Mouse (Mus musculus) ES-E14 (cell line): ENCODE results near the gene Trp53bp2. TPM values are rescaled to one million over a fixed set of nuclear protein-coding genes. Genes with fewer than 3 reads are reported as not detected.

Experiments used
- DNase-seq: peaks from one replicate; pipeline ENCODE4 v3.0.0-alpha.2; 2013; ENCODE audit warnings: low read depth, low spot score
- H3K27ac ChIP-seq: 2 replicates; pipeline ENCODE4 v1.5.1; 2012; ENCODE audit warnings: low read depth, mild to moderate bottlenecking, low read length, moderate library complexity, mixed read lengths; ENCODE audit not compliant: poor library complexity, insufficient read depth, severe bottlenecking
- H3K36me3 ChIP-seq: 2 replicates; pipeline ENCODE4 v1.6.1; 2012; ENCODE audit warnings: mild to moderate bottlenecking, low read length, moderate library complexity, mixed read lengths; ENCODE audit not compliant: control insufficient read depth, poor library complexity, insufficient read depth, severe bottlenecking
- H3K4me1 ChIP-seq, 2 experiments: fragments of 150-350 bp in 1 of 2; sonication (generic) in 1 of 2; 2 replicates each; pipeline ENCODE4 v1.6.1; 2012; ENCODE audit warnings: low read length in 2 of 2, mild to moderate bottlenecking in 1 of 2, mixed read lengths in 1 of 2; ENCODE audit not compliant: control insufficient read depth in 2 of 2, insufficient read depth in 2 of 2, poor library complexity in 1 of 2
- H3K4me3 ChIP-seq, 2 experiments: fragments of 150-350 bp in 1 of 2; sonication (generic) in 1 of 2; 2 replicates each; pipeline ENCODE4 v1.5.1; 2012; ENCODE audit warnings: low read length in 2 of 2, low read depth in 1 of 2, mild to moderate bottlenecking in 1 of 2, mixed read lengths in 1 of 2; ENCODE audit not compliant: insufficient read depth in 1 of 2, poor library complexity in 1 of 2, severe bottlenecking in 1 of 2
- H3K9ac ChIP-seq: 2 replicates; pipeline ENCODE4 v1.6.1; 2012; ENCODE audit warnings: low read depth, mild to moderate bottlenecking, low read length, mixed read lengths; ENCODE audit not compliant: poor library complexity, insufficient read depth, severe bottlenecking
- H3K9me3 ChIP-seq: fragments of 150-350 bp; sonication (generic); 2 replicates; pipeline ENCODE4 v1.6.1; 2012; ENCODE audit warnings: low read depth, mild to moderate bottlenecking, low read length; ENCODE audit not compliant: control insufficient read depth, insufficient read depth
- CHD2 ChIP-seq: IDR thresholded peaks from 2 replicates; pipeline ENCODE4 v1.6.1; 2014; ENCODE audit warnings: mild to moderate bottlenecking, low read depth, low read length, inconsistent platforms
- HCFC1 ChIP-seq: IDR thresholded peaks from 2 replicates; pipeline ENCODE4 v1.6.1; 2012; ENCODE audit warnings: low read length, inconsistent platforms, borderline replicate concordance; ENCODE audit not compliant: insufficient read depth
- MAFK ChIP-seq: IDR thresholded peaks from 2 replicates; pipeline ENCODE4 v1.6.1; 2014; ENCODE audit warnings: mild to moderate bottlenecking, low read depth, low read length, inconsistent platforms; ENCODE audit not compliant: insufficient read depth
- ZC3H11A ChIP-seq: IDR thresholded peaks from 2 replicates; pipeline ENCODE4 v1.6.1; 2012; ENCODE audit warnings: low read depth, mild to moderate bottlenecking, inconsistent platforms, low read length, borderline replicate concordance
- ZNF384 ChIP-seq: IDR thresholded peaks from 2 replicates; pipeline ENCODE4 v1.6.1; 2012; ENCODE audit warnings: low read depth, low read length, inconsistent platforms
- in situ Hi-C, 2 experiments: fragments of 600-800 bp; cut with MboI; formaldehyde crosslinking; loops; one replicate each; pipeline ENCODE4 v1.15.1; 2025; ENCODE audit warnings: low sequenced_read_pairs in 2 of 2, inconsistent platforms in 1 of 2; ENCODE audit not compliant: unreplicated experiment in 2 of 2
- total RNA-seq: library from RNA; depleted of rRNA; stranded (reverse); fragments of 300-350 nt; gene quantifications from 2 replicates; pipeline ENCODE4 v1.2.3, GENCODE M21; 2012

Gene Trp53bp2
- total RNA-seq, 1 experiment = 9.5 TPM

GRCm38 (mm10) chr1:182481646-182482295, 72.8 kb downstream of the Trp53bp2 start:
- Histone ChIP-seq H3K9me3 (no peaks in the 10 kb centered on the region), H3K36me3 (no peaks in the 10 kb centered on the region), H3K4me3 (no peak overlapping the region), H3K4me1 (no peaks in the 10 kb centered on the region), H3K9ac (no peak overlapping the region), H3K27ac (no peak overlapping the region)
- in situ Hi-C loops = no loop called here
- no peak for DNase-seq
- TF ChIP-seq MAFK = no peak
- no peak for TF ChIP-seq ZNF384
- no peak for TF ChIP-seq ZC3H11A
- no peak for TF ChIP-seq CHD2
- TF ChIP-seq HCFC1 = no peak

GRCm38 (mm10) chr1:182482991-182483909, 74.3 kb downstream of the Trp53bp2 start:
- Histone ChIP-seq H3K27ac (no peak overlapping the region), H3K36me3 (no peaks in the 10 kb centered on the region), H3K9ac (no peak overlapping the region), H3K4me1 (peaks cover 0 to 8% of the 10 kb centered on the region in 2 experiments; a peak in 1 of 4 replicates), H3K4me3 (peak overlapping the region in 1 of 2 experiments; percentile 18; a peak in 1 of 4 replicates), H3K9me3 (no peaks in the 10 kb centered on the region)
- in situ Hi-C loops = no loop called here
- TF ChIP-seq ZNF384 = peak; percentile 57; the same call in 1 of the 2 replicates
- no peak for TF ChIP-seq HCFC1
- no peak for DNase-seq

- in situ Hi-C loops = no loop called here
- no peak for DNase-seq
- Histone ChIP-seq H3K9me3 (no peaks in the 10 kb centered on the region), H3K27ac (no peak overlapping the region), H3K9ac (no peak overlapping the region), H3K4me3 (no peak overlapping the region), H3K4me1 (peaks cover 2 to 13% of the 10 kb centered on the region in 2 experiments; a peak in 3 of 4 replicates), H3K36me3 (no peaks in the 10 kb centered on the region)
- TF ChIP-seq ZC3H11A (no peak), CHD2 (no peak), MAFK (no peak), HCFC1 (no peak), ZNF384 (no peak)
These were observed 74.9 kb downstream of the Trp53bp2 start for GRCm38 (mm10) chr1:182483910-182484274.

GRCm38 (mm10) chr1:182488503-182488902, 79.5 kb downstream of the Trp53bp2 start:
- in situ Hi-C loops = no loop called here
- peaks cover 2 to 16% of the 10 kb centered on the region in 2 experiments; a peak in 3 of 4 replicates for H3K4me1 ChIP-seq
- no peaks in the 10 kb centered on the region for H3K36me3 ChIP-seq
- peak overlapping the region in 1 of 2 experiments; percentile 20; a peak in 1 of 4 replicates for H3K4me3 ChIP-seq
- no peak for DNase-seq
- H3K9ac ChIP-seq = peak overlapping the region; percentile 43; the same call in 1 of the 2 replicates
- H3K9me3 ChIP-seq = no peaks in the 10 kb centered on the region
- TF ChIP-seq ZNF384 = no peak
- TF ChIP-seq MAFK = no peak
- TF ChIP-seq HCFC1 = no peak
- TF ChIP-seq ZC3H11A = no peak
- TF ChIP-seq CHD2 = no peak
- H3K27ac ChIP-seq = no peak overlapping the region
